Mouse (Mus musculus) ZHBTc4 (cell line): Measurements from ENCODE around the gene Igf2r.

Experiments used
- DNase-seq: peaks from one replicate; pipeline ENCODE4 v3.0.0-alpha.2; 2011; ENCODE audit warnings: low read depth, low spot score

Gene Igf2r

DNA sequence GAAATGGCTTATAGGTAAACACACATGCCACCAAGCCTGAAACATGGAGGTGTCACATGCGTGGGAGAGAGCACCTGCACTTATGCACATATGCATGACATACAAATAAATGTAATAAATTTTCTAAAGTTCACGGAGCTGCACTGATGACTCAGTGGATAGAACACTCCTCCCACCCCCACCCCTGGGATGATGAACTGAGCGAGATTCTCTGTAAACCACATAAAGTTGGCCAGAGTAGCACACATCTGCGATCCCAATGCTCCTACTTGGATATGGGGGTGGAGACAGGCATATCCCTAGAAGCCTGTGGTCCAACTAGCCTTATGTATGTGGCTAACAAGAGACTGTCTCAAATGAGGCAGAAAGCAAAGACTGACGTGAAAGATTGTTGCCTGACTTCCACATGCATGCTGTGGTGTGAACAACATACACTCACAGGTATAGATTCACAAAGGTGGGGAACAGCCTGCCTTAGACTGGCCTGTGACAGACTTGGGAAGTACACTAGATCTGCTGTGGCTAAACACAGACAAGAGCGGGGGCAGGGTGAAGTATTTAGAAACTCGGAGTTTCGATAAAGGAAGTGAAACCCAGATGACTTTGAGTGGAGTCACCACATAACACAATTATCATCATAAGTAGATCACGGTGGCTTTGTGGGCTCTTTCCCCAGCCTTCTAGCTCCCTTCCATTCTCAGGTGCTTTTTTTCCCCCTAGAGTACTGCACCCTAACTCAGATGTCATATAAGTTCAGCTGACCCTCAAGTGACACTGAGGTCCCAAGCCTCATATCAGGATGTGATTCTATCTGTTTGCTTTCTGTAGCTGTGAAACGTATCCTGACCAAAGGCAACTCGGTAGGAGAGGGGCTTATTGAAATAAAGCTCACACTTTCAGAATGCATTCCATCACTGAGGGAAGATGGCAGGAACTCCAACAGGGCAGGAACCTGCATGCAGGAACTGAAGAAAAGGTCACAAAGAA is 13.7 kb upstream of the Igf2r start:
- DNase-seq = no peak

DNA sequence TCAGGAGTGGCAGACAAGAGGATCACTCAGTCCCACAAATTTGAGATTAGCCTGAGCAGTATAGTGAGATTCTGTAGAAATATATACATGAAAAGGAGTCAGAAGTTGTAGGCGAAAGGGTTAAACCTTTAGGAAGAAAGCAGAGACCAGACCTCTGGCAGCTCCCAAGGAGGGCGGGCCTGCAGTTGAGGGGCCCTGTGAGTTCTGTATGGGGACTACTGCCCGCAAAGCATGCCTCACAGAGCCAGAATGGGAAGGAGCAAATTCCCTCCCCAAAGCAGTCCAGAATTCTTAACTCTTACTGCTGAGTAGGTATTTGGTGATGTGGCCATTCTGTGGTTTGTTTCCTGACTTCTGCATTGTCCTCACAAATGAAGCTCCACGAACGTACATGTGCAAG is 11.6 kb upstream of the Igf2r start:
- DNase-seq = no peak

DNA sequence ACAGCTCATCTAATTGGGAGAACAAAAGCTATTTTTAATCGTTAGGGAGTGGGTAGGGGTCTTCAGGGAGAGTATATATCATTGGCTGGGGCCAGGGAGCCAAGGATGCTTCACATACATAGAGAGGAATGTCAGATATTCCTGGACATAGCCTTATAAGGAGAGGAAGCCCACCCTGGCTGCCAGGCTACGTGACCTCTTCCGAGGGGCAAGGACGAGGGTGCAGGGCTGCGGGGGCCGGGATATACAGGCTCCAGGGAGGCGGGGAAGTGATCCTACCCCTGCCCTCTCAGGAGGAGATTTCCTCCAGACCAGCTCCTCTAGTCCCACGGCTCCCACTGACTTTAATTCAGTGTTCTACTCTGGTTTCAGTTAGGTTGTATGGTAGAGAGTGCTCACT is 10.7 kb upstream of the Igf2r start:
- DNase-seq = no peak

DNA sequence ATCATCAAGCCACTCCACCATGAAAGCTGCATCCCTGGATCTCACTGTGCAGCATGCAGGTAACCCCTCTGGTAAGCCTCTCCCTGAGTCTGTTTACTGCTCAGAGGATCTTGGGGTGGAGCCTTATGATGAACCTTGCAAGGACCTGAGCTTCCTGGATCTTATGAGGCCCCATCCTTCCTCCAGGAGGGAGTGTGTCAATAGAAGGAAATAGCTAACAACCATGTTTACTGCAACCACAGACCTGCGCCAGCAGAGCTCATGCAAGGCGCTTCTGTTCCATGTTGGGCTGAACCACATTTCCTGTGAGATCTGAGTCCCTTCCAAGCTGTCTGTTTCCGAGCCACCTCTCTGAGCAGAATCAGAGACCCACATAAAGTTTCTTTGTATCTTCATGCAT is 10.0 kb upstream of the Igf2r start:
- DNase-seq = no peak

DNA sequence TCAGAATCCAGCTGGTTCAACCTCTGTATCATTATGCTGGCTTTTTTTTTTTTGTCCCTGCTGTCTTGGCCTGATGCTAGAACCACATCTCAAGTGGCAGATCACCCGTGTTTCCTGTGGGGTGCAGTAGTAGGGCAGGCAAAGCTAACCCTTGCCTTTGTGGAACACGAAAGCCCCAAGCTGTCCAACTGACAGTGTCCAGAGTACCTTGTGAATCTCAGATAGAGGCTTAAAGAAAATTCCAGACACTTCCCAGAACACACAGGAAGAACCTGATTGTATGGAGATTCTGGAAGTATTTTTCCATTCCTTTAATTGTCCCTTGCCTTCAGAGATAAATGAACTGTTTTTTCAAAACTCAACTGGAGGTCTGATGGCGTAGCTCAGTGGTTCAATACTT is 4.5 kb upstream of the Igf2r start:
- DNase-seq = no peak

DNA sequence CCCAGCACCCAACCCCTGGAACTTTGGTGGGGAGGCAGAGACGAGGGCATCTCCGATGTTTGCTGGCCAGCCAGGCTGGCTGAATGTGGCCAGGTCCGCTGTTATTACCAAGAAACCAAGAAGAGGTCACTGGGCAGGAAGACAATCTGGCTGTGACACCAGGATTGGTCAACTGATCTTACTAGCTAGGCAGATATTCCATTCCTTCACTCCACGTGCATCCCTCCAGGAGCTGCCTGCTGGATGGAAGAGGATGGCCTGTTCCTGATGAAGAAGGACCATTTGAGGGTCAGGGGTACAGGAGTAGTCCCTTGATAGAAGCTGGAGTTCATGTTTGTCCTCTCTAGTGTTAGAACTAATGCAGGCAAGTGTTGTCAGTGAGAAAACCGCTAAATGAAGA is 1.0 kb upstream of the Igf2r start:
- DNase-seq = no peak

DNA sequence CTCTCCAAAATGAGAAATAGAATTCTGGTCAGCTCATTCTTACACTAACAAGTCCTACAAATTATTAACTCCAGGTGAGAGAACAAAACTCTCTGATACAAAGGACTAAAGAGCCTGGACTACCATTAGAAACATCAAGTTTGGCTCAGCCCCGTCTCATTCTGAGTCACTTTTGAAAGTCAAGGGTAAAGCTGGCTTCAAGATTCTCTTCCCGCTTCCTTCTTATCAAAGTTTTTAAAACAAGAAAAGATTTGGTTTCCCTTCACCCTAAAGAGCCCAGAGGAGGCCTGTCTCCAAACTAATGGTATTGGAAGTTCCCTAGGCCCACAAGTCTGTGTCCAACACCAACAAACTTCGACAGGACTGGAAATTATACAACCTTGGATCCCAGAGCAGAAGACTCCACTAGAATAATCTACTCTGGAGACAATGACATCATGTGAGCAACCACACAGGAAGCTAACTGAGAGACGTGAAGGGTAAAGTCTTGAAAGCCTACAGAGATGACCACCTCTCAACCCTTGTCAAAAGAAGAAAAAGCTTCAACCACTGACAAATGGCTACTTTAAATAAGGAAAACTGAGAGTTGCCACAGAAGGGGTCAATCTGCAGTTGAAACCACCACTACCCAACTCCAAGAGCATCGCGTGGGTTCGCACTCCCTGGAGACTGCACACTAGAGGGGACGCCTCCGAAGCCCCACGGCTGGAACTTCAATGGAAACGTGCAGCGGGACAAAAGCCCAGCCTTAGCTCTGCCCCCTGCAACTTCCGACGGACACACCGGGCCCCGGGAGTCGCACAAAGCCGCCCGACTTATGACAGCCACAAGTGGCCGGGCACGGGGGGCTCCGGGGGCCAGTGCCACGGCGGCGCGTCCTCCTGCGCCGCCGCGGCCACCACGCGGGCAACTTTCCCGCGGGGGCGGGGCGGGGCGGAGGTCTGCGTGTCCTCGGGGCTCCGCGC is 767 bp downstream of the Igf2r start:
- DNase-seq = peak; percentile 33

DNA sequence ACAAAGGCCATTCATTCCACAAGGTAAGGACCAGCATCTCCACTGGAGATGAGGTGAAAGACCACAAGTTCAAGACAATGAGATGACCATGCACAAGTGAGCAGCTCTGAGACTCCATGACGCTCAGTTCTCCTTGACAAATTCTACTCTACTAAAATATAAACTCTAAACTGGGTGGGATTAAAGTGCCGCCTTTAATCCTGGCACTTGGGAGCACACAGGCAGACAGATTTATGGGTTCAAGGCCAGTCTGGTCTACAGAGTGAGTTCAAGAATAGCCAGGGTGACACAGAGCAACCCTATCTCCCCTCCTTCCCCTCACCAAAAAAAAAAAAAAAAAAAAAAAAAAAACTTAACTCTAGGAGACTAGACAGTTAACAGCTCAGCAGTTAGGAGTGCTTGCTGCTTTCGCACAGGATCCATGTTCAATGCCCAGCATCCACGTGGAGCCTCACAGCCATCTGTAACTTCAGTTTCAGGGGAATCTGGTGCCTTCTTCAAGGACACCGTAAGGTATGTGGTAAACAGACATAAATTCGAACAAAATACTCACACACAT is 2.1 kb downstream of the Igf2r start:
- DNase-seq = no peak

DNA sequence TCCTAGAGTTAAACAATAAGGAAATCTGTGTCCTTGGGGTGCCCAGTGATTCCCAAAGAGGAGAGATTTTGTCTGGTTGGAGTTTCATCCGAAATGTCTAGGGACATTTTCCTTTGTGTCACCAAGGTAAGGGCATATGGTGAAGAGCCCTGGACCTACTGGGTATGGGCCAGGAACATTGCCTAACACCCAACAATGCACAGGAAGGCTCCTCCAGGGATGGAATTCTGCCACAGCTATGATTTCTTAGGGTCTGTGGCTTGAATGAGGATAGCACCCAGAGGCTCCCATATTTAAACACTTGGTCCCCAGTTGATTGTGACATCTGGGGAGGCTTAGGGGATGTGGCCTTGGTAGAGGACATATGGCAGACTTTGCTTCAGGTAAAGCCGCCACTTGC is 6.1 kb downstream of the Igf2r start:
- DNase-seq = no peak

DNA sequence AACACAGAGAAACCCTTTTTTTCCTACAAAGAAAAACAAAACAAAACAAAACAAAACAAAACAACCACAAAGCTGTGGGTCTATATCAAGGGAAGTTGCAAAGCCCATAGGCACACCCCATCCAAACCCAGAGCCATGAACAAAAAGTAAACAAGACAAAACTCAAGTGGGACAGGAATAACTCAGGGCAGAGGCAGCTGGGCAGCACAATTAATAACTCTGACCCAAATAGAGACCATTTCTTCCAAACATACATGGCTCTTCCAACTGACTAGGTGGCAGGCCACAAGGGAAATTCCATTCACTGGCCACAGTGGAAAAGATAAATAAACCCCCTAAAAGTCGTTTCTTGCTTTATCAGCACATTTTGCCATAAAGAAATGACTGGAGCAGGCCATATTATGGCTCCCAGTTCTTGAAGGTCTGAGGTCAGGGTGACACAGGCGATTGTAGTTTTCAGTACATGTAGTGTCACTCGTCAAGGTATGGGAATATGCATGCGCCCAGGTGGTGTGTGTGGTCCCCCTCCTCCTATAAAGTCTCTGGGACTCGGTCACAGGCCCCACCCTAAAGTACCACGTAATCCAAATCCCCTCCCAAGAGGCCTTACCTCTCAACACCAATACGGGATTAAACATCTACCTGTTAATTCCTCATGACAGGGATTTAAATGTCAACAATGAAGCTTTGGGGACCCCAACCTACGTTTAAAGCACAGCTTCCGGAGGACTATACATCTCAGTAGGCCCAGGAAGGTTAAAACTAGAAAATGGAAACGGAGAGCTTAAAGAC is 8.9 kb downstream of the Igf2r start:
- DNase-seq = no peak

DNA sequence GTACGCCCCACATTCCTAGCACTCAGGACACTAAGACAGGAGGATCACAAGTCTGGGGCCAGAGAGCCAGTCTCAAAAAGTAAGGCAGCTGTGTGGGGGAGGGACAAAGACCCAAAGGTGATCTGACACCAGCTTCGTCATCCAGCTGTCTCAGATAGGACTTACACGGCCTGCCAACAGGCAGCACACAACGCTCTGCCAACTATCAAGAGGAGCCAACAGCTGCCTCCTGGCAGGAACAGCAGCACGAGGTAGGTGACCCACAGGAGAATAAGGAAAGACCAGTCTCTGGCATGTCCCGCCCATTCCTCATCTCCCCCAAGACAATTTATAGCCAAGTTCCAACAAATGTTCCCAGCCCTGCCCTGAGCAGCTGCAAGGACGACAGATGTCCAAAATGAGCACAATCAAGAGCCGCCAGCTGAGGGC is 9.8 kb downstream of the Igf2r start:
- no peak for DNase-seq

DNA sequence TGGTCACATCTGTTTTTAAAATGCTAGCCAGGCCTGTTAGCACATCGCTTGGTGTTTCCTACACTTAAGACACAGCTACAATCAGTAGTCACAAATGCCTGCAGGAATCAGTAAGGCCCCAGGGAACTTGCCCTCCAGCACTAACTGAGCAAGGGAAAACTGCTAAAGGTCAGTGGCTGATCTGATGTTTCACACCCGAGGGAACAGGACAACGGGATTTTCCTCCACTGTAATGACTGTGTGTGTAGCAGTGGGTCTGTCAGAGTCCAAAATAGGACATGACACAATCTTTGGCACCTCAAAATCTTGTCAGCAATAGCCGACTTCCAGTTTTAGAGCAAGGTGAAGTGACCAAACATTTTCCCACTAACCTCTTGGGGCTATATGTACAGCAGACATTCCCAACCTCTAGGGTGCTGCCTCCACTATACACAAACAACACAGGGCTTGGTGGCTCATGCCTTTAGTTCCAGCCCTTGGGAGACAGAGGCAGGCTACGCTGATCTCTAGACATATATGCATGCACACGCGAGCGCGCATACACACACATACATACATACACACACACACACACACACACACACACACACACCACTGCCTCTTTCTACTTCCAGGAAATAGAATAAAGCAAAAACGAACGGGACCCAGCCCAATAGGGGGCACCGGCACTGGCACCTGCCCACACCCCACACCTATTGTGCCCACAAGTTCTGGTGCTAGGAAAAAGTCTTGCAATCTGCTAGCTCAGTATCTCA is 10.6 kb downstream of the Igf2r start:
- no peak for DNase-seq

DNA sequence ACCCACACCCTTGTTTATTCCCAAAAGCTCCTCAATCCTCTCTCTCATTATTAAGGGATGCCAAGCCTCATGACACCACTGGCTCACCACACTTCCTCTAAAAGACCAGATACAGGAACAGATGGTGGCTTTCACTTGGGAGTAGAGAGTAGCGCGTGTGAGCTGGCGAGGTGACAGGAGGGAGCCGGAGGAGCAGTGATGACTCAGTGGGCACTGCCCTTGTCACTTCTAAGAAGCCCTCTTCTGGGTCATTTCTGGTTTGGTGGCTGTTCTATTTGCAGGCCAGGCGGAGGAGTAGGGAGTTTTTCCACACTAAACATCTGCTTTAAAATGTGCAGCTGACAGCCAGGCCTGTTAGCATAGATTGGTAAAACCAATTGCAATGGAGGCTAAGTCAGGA is 11.5 kb downstream of the Igf2r start:
- DNase-seq = no peak

DNA sequence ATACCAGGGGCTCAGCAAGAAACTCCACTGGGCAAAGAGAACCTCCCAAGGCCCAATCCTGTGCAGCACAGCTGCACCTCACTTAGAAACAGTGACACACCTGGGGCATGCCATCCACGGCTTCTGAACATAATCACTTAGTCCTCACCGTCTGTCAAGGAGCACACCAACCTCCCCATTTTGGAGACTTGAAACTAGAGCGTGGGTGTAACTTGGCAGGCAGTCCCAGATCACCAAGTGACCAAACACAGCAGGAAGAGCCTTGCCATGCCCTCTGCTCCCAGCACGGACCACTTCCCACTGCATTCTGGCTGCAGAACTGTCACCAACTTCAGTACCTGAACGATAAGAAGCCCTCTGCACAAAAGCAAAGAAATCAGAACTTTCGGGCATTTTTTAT is 12.3 kb downstream of the Igf2r start:
- DNase-seq = no peak

DNA sequence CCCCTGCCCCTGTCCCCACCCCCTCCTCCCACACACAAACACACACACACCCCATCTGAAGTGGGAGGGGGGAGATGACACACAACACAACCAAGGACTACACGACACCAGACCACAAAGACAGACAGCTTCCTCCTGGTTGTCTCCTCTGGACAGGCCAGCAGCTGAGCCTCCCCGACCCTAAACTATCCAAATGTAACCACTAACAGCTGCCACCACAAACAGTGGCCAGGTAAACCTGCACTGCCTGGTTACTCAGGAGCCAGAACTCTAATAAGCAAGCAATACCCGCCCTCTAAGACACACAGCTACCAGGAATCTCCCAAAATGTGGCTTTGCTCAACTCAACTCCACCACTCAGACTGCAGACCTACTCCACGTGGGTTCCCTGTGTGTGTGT is 13.5 kb downstream of the Igf2r start:
- no peak for DNase-seq

DNA sequence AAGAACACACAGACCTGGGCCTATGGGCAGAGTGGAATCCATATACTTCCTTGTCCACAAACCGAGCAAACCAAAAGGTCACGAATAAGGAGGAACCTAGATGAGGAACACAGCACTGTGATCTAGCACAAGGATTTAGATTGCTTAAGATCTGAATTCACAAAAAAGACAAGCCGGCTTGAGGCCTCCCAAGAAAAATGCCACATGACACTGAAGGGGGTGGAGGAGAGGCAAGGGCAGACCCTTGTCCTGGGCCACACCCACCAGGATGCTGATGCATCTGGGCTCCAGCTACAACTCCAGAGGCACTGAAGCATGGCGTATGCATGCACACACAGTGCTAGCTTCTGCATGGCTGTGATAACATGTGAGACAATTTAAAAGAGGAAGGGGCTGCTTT is 14.3 kb downstream of the Igf2r start:
- DNase-seq = no peak

DNA sequence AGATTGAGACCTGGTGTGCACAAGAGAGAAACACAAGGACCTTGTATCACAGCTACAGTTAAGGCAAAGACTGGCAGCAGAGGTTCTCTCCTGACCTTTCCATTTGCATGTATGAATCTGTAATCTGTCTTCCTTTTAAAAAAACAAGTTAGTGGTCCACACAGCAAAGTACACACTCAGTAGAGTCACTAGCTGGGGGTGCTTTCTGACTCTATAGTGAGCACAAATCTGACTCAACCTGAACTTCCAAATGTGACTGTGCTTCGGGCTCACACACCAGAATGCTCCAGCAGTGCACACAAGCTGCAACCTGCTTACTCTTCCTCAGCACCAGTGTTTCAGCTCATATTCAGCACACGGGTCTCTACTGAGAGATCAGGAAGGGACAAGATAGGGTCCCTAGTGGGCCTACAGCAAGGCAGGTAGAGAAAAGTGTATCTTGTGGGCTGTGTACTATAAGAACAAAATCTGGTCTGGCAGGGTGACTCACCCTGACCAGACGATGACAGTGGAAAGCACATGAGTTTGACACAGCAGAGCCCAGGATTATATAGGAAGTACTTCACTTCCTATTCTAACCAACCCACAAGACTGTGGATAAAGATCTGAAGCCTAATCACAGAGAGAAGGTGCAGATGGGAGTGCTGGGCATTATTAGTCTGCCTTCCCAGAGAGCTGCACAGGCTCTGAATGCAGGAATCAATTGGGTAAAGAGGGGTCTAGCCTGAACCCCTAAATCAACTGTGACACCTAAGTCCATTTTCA is 15.0 kb downstream of the Igf2r start:
- no peak for DNase-seq

DNA sequence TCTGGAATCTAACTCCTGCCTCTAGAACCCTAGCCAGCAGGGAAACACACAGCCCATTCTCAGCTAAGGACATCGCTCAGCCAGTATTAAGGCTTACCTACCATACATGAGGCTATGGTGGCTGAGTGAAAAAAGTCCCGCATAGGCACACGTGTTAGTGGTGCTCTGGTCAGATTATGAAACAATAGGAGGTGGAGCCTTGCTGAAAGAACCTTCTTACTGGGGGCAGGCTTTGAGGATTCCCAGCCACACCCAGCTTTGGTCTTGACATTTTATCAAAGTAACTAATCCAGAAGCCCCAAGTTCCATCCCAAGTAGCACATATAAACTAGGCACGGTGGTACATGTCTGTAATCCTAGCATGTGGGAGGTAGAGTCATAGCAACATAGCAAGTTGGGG is 16.4 kb downstream of the Igf2r start:
- no peak for DNase-seq

DNA sequence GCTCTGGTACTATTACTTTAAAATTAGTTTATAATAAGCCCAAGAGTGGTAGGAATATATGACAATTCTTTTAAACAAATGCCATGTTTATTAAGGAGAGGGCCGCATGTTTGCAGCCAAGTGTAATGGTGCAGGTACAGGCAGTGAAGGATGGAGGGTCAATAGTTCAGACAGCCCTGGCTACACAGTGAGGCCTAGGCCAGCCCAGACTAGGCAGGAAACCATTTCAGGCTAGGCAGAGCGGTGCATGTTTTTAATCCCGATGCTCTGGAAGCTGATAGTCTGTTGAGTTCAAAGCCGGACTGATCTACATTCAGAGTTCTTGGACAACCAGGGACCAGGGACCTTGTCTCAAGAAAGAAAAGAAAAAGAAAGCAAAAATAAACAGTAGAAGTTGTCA is 17.8 kb downstream of the Igf2r start:
- no peak for DNase-seq

DNA sequence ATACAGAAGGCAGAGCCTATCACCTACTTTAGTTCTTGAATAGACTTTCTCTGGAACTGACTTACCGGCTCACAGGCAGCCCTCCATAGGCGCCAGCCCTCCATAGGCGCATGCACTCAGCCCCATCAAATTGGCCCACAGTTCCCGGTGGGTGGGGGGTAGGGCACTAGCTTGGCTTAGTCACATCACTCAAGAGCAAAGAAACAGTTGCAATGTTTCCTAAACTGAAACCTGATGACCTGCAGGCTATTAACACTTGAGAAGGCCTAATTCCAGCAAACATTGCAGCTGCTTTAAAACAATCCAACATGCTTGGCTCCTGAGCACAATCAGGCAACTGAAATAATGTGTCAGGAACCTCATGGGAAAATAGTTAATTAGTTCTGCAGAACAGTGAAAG is 18.2 kb downstream of the Igf2r start:
- DNase-seq = no peak
